Mouse (Mus musculus) MEL (cell line): ENCODE measurements around the gene Mark2. TPM values are rescaled to one million over a fixed set of nuclear protein-coding genes. Genes with fewer than 3 reads are reported as not detected.

ENCODE experiments used
- DNase-seq: peaks from one replicate; pipeline ENCODE4 v3.0.0; 2011; ENCODE audit warnings: low read depth, low spot score
- H3K27ac ChIP-seq: 2 replicates; pipeline ENCODE4 v1.5.1; 2012; ENCODE audit warnings: low read depth, mild to moderate bottlenecking, control low read depth, low read length, moderate library complexity; ENCODE audit not compliant: control insufficient read depth
- H3K27me3 ChIP-seq, 2 experiments: fragments of 150-350 bp in 1 of 2; sonication (generic) in 1 of 2; 2 replicates each; pipeline ENCODE4 v1.6.1; 2012; ENCODE audit warnings: low read length in 2 of 2, mild to moderate bottlenecking in 2 of 2, improper control_type of control experiment in 1 of 2, moderate library complexity in 1 of 2; ENCODE audit not compliant: insufficient read depth in 2 of 2, control insufficient read depth in 1 of 2
- H3K36me3 ChIP-seq, 2 experiments: 2 replicates each; pipeline ENCODE4 v1.6.1; 2012 to 2014; ENCODE audit warnings: low read length in 2 of 2, improper control_type of control experiment in 1 of 2, inconsistent platforms in 1 of 2, mild to moderate bottlenecking in 1 of 2; ENCODE audit not compliant: insufficient read depth in 2 of 2, control insufficient read depth in 1 of 2
- H3K4me1 ChIP-seq, 2 experiments: fragments of 150-350 bp in 1 of 2; sonication (generic) in 1 of 2; 2 replicates each; pipeline ENCODE4 v1.6.1; 2012; ENCODE audit warnings: low read length in 2 of 2, improper control_type of control experiment in 1 of 2, mild to moderate bottlenecking in 1 of 2; ENCODE audit not compliant: insufficient read depth in 2 of 2, control insufficient read depth in 1 of 2
- H3K4me3 ChIP-seq, 2 experiments: fragments of 150-350 bp in 1 of 2; sonication (generic) in 1 of 2; 2 replicates each; pipeline ENCODE4 v1.5.1; 2012; ENCODE audit warnings: low read depth in 2 of 2, low read length in 2 of 2, mild to moderate bottlenecking in 2 of 2, moderate library complexity in 2 of 2, control low read depth in 1 of 2, improper control_type of control experiment in 1 of 2; ENCODE audit not compliant: control insufficient read depth in 1 of 2, insufficient read depth in 1 of 2
- H3K79me2 ChIP-seq: 2 replicates; pipeline ENCODE4 v1.6.1; 2012; ENCODE audit warnings: mild to moderate bottlenecking, low read length, moderate library complexity; ENCODE audit not compliant: control insufficient read depth, poor library complexity, insufficient read depth
- H3K9ac ChIP-seq: 2 replicates; pipeline ENCODE4 v1.6.1; 2012; ENCODE audit warnings: low read depth, mild to moderate bottlenecking, control low read depth, low read length, moderate library complexity; ENCODE audit not compliant: control insufficient read depth, poor library complexity, severe bottlenecking
- H3K9me3 ChIP-seq: fragments of 150-350 bp; sonication (generic); replicated peaks from 2 replicates; pipeline ENCODE4 v1.6.1; 2012; ENCODE audit warnings: mild to moderate bottlenecking, low read length, improper control_type of control experiment, moderate library complexity; ENCODE audit not compliant: insufficient read depth
- BHLHE40 ChIP-seq: IDR thresholded peaks from 2 replicates; pipeline ENCODE4 v1.6.1; 2012; ENCODE audit warnings: low read depth, mild to moderate bottlenecking, inconsistent platforms, low read length, improper control_type of control experiment, borderline replicate concordance
- CHD2 ChIP-seq: IDR thresholded peaks from 2 replicates; pipeline ENCODE4 v1.6.1; 2011; ENCODE audit warnings: low read length, improper control_type of control experiment
- CTCF ChIP-seq, 3 experiments: IDR thresholded peaks in 2 of 3; conservative IDR thresholded peaks in 1 of 3; 2 replicates each; pipeline ENCODE4 v1.5.1; 2011 to 2012; ENCODE audit warnings: low read length in 3 of 3, low read depth in 2 of 3, mild to moderate bottlenecking in 2 of 3, improper control_type of control experiment in 1 of 3, inconsistent platforms in 1 of 3, mixed read lengths in 1 of 3, moderate library complexity in 1 of 3; ENCODE audit not compliant: control insufficient read depth in 1 of 3, insufficient read depth in 1 of 3, poor library complexity in 1 of 3, severe bottlenecking in 1 of 3
- ELF1 ChIP-seq: IDR thresholded peaks from 2 replicates; pipeline ENCODE4 v1.6.1; 2014; ENCODE audit warnings: low read depth, mild to moderate bottlenecking, inconsistent platforms, low read length, improper control_type of control experiment, moderate library complexity
- EP300 ChIP-seq, 2 experiments: IDR thresholded peaks; 2 replicates each; pipeline ENCODE4 v1.6.1; 2011; ENCODE audit warnings: improper control_type of control experiment in 2 of 2, low read length in 2 of 2, low read depth in 1 of 2, mild to moderate bottlenecking in 1 of 2
- ETS1 ChIP-seq: IDR thresholded peaks from 2 replicates; pipeline ENCODE4 v1.6.1; 2012; ENCODE audit warnings: low read depth, mild to moderate bottlenecking, inconsistent platforms, low read length, improper control_type of control experiment, moderate library complexity
- GABPA ChIP-seq: IDR thresholded peaks from 2 replicates; pipeline ENCODE4 v1.6.1; 2012; ENCODE audit warnings: low read depth, mild to moderate bottlenecking, inconsistent platforms, low read length, improper control_type of control experiment, moderate library complexity
- GATA1 ChIP-seq: IDR thresholded peaks from 2 replicates; pipeline ENCODE4 v1.6.1; 2011; ENCODE audit warnings: low read depth, low read length, improper control_type of control experiment
- HCFC1 ChIP-seq: IDR thresholded peaks from 2 replicates; pipeline ENCODE4 v1.6.1; 2012; ENCODE audit warnings: low read depth, mild to moderate bottlenecking, inconsistent platforms, low read length, improper control_type of control experiment, moderate library complexity
- JUND ChIP-seq: IDR thresholded peaks from 2 replicates; pipeline ENCODE4 v1.6.1; 2011; ENCODE audit warnings: low read depth, mild to moderate bottlenecking, improper control_type of control experiment, low read length
- MAX ChIP-seq: IDR thresholded peaks from 2 replicates; pipeline ENCODE4 v1.6.1; 2011; ENCODE audit warnings: low read length, improper control_type of control experiment
- MAZ ChIP-seq: IDR thresholded peaks from 2 replicates; pipeline ENCODE4 v1.6.1; 2012; ENCODE audit warnings: low read depth, mild to moderate bottlenecking, inconsistent platforms, low read length, improper control_type of control experiment
- MXI1 ChIP-seq: IDR thresholded peaks from 2 replicates; pipeline ENCODE4 v1.6.1; 2011; ENCODE audit warnings: mild to moderate bottlenecking, low read depth, low read length, improper control_type of control experiment
- MYB ChIP-seq: IDR thresholded peaks from 2 replicates; pipeline ENCODE4 v1.6.1; 2011; ENCODE audit warnings: mild to moderate bottlenecking, low read depth, low read length, improper control_type of control experiment
- MYC ChIP-seq: IDR thresholded peaks from 2 replicates; pipeline ENCODE4 v1.6.1; 2011; ENCODE audit warnings: low read depth, mild to moderate bottlenecking, low read length, improper control_type of control experiment, moderate library complexity
- NRF1 ChIP-seq: IDR thresholded peaks from 2 replicates; pipeline ENCODE4 v1.6.1; 2014; ENCODE audit warnings: low read depth, mild to moderate bottlenecking, inconsistent platforms, low read length, improper control_type of control experiment, moderate library complexity; ENCODE audit not compliant: poor library complexity, insufficient read depth, severe bottlenecking
- POLR2A ChIP-seq, 2 experiments: IDR thresholded peaks; 2 replicates each; pipeline ENCODE4 v1.6.1; 2011 to 2012; ENCODE audit warnings: low read length in 2 of 2, mild to moderate bottlenecking in 2 of 2, control low read depth in 1 of 2, improper control_type of control experiment in 1 of 2, low read depth in 1 of 2, moderate library complexity in 1 of 2; ENCODE audit not compliant: control insufficient read depth in 1 of 2, insufficient read depth in 1 of 2, poor library complexity in 1 of 2
- POLR2AphosphoS2 ChIP-seq: IDR thresholded peaks from 2 replicates; pipeline ENCODE4 v1.6.1; 2011; ENCODE audit warnings: low read length, improper control_type of control experiment
- POLR2AphosphoS5 ChIP-seq: IDR thresholded peaks from 2 replicates; pipeline ENCODE4 v1.6.1; 2012; ENCODE audit warnings: low read depth, borderline replicate concordance, mild to moderate bottlenecking, inconsistent platforms, low read length, moderate library complexity, mixed read lengths
- RAD21 ChIP-seq: IDR thresholded peaks from 2 replicates; pipeline ENCODE4 v1.6.1; 2011; ENCODE audit warnings: mild to moderate bottlenecking, low read depth, low read length, improper control_type of control experiment
- SIN3A ChIP-seq: IDR thresholded peaks from 2 replicates; pipeline ENCODE4 v1.6.1; 2012; ENCODE audit warnings: low read length, improper control_type of control experiment, inconsistent platforms
- SMC3 ChIP-seq: IDR thresholded peaks from 2 replicates; pipeline ENCODE4 v1.6.1; 2011; ENCODE audit warnings: low read depth, low read length, improper control_type of control experiment
- TBP ChIP-seq: IDR thresholded peaks from 2 replicates; pipeline ENCODE4 v1.8.0; 2011; ENCODE audit warnings: low read depth, low read length, improper control_type of control experiment
- TCF12 ChIP-seq: IDR thresholded peaks from 2 replicates; pipeline ENCODE4 v1.6.1; 2014; ENCODE audit warnings: low read depth, mild to moderate bottlenecking, inconsistent platforms, low read length, improper control_type of control experiment, moderate library complexity
- UBTF ChIP-seq: IDR thresholded peaks from 2 replicates; pipeline ENCODE4 v1.6.1; 2012; ENCODE audit warnings: low read depth, mild to moderate bottlenecking, inconsistent platforms, low read length, improper control_type of control experiment, moderate library complexity, borderline replicate concordance; ENCODE audit not compliant: insufficient read depth
- USF1 ChIP-seq: IDR thresholded peaks from 2 replicates; pipeline ENCODE4 v1.6.1; 2014; ENCODE audit warnings: low read depth, mild to moderate bottlenecking, inconsistent platforms, low read length, improper control_type of control experiment, moderate library complexity
- ZMIZ1 ChIP-seq: IDR thresholded peaks from 2 replicates; pipeline ENCODE4 v1.6.1; 2012; ENCODE audit warnings: low read depth, mild to moderate bottlenecking, inconsistent platforms, low read length, improper control_type of control experiment, moderate library complexity
- polyA plus RNA-seq, 2 experiments: library from polyadenylated mRNA; stranded (reverse) in 1 of 2; unstranded in 1 of 2; fragments of >175 nt in 1 of 2; fragments of >200 nt in 1 of 2; gene quantifications; 2 replicates each; pipeline versions ENCODE4 v1.2.1 to v1.2.4; 2012; ENCODE audit warnings: low replicate concordance in 2 of 2, low read depth in 1 of 2; ENCODE audit not compliant: insufficient read length in 2 of 2, insufficient read depth in 1 of 2, missing spikeins in 1 of 2
- total RNA-seq: library from RNA; depleted of rRNA; stranded (reverse); fragments of 300-350 nt; gene quantifications from 2 replicates; pipeline ENCODE4 v1.2.3, GENCODE M21; 2012

Gene Mark2
- total and polyA plus RNA-seq, 3 experiments = 36.1 to 72.4 TPM; not detected in 1

- H3K36me3 ChIP-seq = peaks cover 0 to 37% of the 10 kb centered on the region in 2 experiments; a peak in 3 of 4 replicates
- H3K27ac ChIP-seq = peak overlapping the region; percentile 82
- no peaks in the 10 kb centered on the region for H3K9me3 ChIP-seq
- TF ChIP-seq UBTF (peak; percentile 100), EP300 (IDR thresholded peaks at IDR 0.05; ENCODE audit: low read depth in 1 of 2, low read length in 2 of 2) (peak in 1 of 2 experiments; percentile 23; a peak in 1 of 4 replicates), SIN3A (peak; percentile 25; the same call in 1 of the 2 replicates), POLR2A (IDR thresholded peaks at IDR 0.05; ENCODE audit: control insufficient read depth in 1 of 2, insufficient read depth in 1 of 2, low read depth in 1 of 2, low read length in 2 of 2, poor library complexity in 1 of 2) (peak in 1 of 2 experiments; percentile 59; a peak in 3 of 4 replicates), MAZ (no peak), RAD21 (no peak), POLR2AphosphoS2 (no peak), MAX (no peak), POLR2AphosphoS5 (no peak), HCFC1 (peak; percentile 36; the same call in 1 of the 2 replicates), MXI1 (no peak), JUND (no peak), ZMIZ1 (no peak), CHD2 (no peak), CTCF (IDR thresholded peaks at IDR 0.05 in 2 of 3, conservative IDR thresholded peaks at IDR 0.05 in 1 of 3; ENCODE audit: control insufficient read depth in 1 of 3, insufficient read depth in 1 of 3, low read depth in 2 of 3, low read length in 3 of 3, poor library complexity in 1 of 3, severe bottlenecking in 1 of 3) (no peak), ELF1 (no peak), TBP (peak; percentile 58; the same call in 1 of the 2 replicates), GABPA (no peak), MYC (no peak), TCF12 (no peak; the same call in 1 of the 2 replicates), GATA1 (0 out of 2 replicates have a peak, but pooled peaks have one; percentile 15)
- H3K27me3 ChIP-seq = no peaks in the 10 kb centered on the region
- H3K4me1 ChIP-seq = peaks cover 12 to 45% of the 10 kb centered on the region in 2 experiments
- DNase-seq = peak; percentile 81
- peak overlapping the region; percentile 78 to 86 for H3K4me3 ChIP-seq
- peaks cover 52% of the 10 kb centered on the region for H3K79me2 ChIP-seq
- H3K9ac ChIP-seq = peak overlapping the region; percentile 97
These were observed 732 bp downstream of the Mark2 start for GRCm38 (mm10) chr19:7340780-7341475.

- peak; percentile 31 for DNase-seq
- no peaks in the 10 kb centered on the region for H3K27me3 ChIP-seq
- H3K9me3 ChIP-seq = no peaks in the 10 kb centered on the region
- H3K27ac ChIP-seq = peak overlapping the region; percentile 82
- H3K4me1 ChIP-seq = peaks cover 12 to 47% of the 10 kb centered on the region in 2 experiments
- peaks cover 0 to 37% of the 10 kb centered on the region in 2 experiments; a peak in 3 of 4 replicates for H3K36me3 ChIP-seq
- peak overlapping the region; percentile 78 to 86 for H3K4me3 ChIP-seq
- H3K79me2 ChIP-seq = peaks cover 57% of the 10 kb centered on the region
- H3K9ac ChIP-seq = peak overlapping the region; percentile 97
- no peak for TF ChIP-seq TBP
- 0 out of 2 replicates have a peak, but pooled peaks have one; percentile 14 for TF ChIP-seq SIN3A
- 0 out of 2 replicates have a peak, but pooled peaks have one; percentile 3 for TF ChIP-seq MAX
- no peak for TF ChIP-seq USF1
- no peak for TF ChIP-seq JUND
- peak; percentile 16; the same call in 1 of the 2 replicates for TF ChIP-seq MXI1
- TF ChIP-seq SMC3 = no peak
- TF ChIP-seq ELF1 = peak; percentile 31; the same call in 1 of the 2 replicates
- no peak for TF ChIP-seq BHLHE40
- TF ChIP-seq NRF1 = peak; percentile 18; the same call in 1 of the 2 replicates
- no peak for TF ChIP-seq MYB
- no peak for TF ChIP-seq ETS1
These were observed 1.3 kb downstream of the Mark2 start for GRCm38 (mm10) chr19:7340371-7340779.
